Mouse (Mus musculus) telencephalon, adult 2 months (tissue): ENCODE measurements at regions not wholly inside any gene's neighbourhood (a gene's known extent, or its start where the extent isn't known, plus 50 kb on each side); places are given as distances from the start of the nearest gene placed in this dataset.

Source experiments
- DNase-seq: peaks from one replicate; pipeline ENCODE4 v3.0.0-alpha.2; 2011; ENCODE audit warnings: low read depth, low spot score

DNA sequence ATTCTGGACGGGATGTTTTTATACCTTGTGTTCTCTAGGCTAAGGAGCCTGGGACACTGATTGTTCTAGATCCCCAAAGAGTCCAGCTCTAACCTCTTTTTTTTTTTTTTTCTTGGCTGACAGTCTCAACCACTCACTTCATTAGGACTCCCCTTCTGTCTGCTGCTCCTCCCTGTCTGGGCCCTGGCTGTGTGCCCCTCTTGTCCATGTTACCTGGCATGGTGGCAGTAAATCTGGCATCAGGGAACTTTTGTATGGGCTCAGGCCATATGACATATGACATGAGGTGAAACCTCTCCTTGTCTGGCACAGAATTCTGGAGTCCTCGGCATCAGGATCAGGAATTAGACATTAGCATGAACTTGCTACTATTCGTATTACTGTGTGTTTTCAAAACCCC is 717.5 kb downstream of the Vrk1 start:
- DNase-seq: no peak

DNA sequence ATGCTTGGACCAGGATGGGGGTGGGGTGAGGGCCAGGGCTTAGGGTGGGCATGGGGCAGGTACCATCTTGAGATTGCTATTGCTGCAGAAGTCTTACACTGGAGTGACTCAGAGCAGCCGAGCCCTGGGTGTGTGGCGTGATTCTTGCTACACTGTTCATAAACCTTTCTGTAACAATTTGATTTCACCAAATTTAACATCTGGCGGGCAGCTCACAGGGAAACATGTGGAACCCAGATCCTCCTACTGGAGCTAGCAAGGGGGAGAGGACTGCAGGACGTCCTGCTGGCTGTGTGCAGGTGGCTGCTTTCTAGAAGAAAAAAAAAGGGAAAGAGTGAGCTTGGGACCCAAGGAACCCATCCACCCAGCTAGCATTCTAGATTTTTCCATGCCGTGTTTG is 719.7 kb downstream of the Vrk1 start:
- no peak for DNase-seq

DNA sequence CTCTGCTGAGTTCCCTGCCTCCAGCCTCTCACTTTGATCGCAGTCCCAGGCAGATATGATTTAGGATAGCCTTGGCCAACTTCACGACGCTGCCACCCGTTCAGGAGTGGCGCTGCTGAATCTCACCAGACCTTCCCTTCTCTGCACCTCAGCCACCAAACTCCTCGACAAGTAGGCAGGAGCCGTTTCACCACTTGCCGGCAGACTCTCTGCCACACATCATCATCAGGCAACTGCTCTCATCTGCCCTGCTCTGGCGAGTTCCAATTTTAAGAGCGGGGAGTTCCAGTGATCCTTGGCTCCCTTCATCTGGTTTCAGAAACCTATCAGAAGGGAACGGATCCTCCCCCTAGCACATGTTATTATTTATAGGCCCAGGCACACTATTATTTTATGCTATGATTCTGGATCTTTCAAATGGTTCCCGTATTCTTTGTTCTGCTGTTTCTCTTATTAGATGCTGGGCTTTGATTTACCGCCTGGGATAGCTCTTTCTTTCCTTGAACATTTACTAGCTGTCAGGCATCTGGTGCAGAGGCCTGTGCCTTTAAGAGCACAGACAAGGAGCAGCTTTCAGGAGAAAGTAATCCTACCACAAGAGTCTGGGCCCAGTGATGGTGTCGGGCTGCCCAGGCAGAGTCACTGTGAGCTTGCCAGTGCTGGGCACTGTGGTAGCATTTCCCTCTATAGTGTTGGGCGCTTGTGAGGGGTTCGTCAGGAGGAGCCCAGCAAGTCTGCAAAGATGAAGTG is 722.3 kb downstream of the Vrk1 start:
- DNase-seq: peak; percentile 11

DNA sequence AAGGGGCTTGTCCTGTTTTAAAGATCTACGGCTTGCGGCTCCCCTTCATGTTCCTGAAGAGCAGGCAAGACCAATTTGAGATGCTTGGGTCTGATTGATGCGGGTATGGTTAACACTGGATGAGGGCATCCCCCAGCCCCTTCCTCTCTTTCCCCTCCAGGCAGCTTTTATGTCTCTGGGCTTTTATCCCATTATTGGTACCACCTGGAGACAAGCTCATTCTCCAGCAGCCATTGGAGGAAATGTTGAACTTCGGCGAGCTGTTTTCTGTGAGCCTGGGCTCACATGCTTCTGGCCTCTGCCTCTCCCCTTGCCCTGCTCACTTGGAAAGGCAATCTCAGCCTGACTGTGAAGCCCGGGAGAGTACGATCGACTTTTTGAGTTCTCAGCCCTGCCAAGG is 738.7 kb downstream of the Vrk1 start:
- no peak for DNase-seq

DNA sequence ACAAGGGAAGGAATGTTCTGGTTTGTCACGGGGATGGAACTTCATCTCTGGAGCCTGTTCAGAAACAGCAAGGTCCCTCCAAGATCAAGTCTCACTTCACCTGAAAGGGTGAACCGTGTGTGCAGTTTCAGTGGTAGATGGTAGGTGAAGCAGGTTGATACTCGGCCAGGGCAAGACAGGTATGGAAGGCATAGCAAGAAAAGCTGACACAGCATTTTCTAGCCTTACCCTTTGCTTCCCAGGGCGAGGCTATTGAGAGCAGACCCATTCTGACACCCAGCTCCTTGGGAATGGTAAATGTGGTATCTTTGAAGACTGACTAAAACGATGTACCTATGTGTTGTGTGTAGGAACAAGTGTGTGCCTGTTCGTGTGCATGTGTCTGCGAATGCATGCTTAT is 724.9 kb upstream of the 3110018I06Rik start:
- no peak for DNase-seq

DNA sequence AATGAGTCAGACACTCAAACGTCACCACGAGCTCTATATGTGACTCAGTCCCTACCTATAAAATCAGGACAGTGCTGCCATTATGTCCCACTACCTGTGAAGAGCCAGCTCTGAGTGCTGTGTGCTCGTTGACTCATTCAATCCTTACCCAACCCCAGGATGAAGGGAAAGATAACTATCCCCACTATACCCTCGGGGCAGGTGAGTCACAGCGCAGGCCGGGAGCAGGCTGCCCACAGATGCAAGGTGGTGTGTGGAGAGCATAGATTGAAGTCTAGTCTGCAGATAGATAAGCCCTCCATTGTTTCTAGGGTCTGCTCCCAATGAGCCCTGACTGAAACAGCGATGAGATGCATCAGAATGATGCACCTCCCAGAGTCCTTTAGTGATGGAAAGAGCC is 723.9 kb upstream of the 3110018I06Rik start:
- DNase-seq: no peak

DNA sequence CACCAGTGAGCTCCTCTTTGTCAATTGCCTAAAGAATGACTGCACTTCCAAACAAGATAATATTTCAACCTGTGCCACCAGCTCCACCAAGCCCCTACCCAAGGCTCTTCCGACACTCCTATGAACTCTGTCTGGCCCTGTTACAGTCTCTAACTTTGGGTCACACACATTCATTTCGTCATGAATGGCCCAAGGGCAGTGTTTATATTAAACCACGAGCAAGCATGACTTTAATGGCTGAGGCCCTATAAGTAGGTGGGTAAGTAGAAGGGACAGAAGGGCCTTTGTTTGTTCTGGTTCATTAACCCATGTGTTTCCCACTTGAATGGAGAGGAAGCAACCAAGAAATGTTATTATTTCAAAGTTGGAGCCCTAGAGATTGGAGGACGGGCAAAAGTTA is 714.9 kb upstream of the 3110018I06Rik start:
- DNase-seq: no peak

DNA sequence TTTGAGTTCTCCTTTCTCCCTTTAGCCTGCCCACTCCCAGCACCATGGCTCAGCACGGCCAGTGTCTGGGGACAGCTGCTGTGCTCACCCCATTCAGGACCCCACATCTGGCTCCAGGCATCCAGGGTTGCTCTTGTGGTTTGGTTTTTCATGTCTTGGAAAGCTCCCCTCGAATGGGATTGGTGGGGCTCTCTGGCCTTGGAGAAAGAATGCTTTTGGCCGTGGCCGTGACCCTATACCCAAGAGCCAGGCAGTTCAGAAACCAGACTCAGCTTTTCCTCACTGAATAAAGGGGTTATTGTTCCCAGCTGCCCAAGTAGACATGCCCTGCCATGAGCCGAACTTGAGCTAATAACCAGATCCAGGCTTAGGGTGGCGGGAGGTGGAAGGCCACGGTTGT is 691.8 kb upstream of the 3110018I06Rik start:
- no peak for DNase-seq

DNA sequence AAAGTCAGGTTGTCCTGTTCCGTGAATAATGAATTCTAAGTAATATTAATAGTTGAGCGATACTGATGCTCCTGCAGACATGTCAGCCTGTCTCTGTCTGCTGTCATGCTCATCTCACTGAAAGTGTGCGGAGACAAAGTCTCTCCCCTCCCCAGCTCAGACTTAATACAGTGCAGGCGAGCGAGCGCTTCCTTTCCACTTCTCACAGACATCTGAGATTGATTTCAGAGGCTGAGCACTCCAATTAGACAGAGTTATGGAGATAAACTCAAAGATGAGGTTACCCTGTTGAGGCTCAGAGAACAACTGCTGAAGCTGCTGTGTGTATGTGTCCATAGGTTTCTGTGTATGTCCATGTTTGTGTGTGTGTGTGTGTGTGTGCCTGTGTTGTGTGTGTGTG is 668.7 kb upstream of the 3110018I06Rik start:
- peak; percentile 4 for DNase-seq

DNA sequence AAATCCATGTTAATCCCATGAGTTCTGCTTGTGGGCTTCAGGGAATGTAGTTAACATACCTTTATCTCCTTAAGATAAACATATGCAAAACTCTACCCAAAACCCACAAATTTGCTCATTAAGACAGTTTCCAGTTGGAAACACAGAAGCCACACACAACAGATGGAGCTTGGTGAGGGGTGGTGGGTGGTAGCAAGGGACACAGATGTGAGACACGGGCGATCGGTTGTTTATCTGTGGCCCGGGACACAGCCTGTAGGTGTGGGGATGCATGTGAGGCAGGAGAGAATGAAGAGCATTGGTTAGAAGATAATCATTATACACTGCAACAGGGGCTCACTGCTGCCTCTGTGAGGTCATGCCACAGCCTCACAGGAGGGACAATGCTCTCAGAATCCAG is 666.1 kb upstream of the 3110018I06Rik start:
- peak; percentile 17 for DNase-seq

DNA sequence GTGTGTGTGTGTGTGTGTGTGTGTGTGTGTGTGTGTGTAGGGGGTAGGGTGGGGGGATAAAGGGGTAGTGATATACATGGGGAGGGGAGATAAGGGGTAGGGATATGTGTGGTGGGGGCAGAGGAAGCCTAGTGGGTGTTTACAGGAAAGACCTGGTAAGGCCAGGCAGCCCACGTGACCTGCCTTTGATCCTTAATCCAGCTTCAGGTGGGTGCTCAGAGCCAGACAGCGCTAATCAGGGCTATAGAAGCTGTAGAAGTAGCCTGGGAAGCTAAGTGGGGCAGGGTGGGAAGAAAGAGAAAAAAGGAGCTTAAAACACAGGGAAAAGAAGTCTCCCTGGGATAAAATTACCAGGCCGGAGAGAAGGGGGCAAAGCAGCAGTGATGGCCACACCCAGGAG is 659.9 kb upstream of the 3110018I06Rik start:
- no peak for DNase-seq

DNA sequence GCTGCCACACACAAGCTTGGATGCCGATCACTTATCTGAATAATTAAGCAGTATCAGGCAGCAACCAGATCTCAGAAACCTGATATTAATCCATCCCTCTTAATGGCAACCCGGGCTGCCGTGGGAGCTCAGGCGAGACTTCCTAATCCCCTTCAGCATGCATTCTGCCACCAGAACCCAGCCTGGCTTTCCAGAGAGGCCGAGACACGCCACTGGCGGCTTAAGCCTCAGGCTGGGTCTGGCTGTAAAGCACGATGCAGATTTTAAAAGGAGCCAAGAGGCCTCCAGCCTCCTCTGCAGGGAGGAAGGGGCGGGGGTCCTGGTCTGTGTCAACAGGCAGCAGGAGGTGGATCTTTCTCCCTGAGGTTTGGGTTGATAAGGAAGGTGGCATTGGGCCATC is 659.1 kb upstream of the 3110018I06Rik start:
- DNase-seq: no peak

DNA sequence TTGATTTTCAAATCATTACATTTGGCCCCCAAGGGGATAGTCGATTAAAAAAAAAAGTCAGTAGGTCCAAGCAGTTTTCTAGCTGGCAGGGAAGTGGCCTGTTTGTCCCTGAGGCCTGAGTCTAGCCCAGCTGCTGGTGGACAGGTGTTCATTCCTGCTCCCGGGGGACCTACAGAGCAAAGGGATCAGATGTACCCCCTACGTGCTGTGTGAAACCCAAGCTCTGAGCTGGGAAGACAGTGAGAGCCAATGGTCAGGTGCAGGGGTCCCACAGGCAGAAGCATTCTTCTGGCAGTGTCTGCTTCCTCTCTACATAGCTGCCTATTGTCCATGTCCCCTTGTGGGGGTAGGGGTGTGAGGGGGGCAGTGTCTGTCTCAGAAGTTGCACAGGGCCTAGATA is 653.2 kb upstream of the 3110018I06Rik start:
- DNase-seq: no peak

DNA sequence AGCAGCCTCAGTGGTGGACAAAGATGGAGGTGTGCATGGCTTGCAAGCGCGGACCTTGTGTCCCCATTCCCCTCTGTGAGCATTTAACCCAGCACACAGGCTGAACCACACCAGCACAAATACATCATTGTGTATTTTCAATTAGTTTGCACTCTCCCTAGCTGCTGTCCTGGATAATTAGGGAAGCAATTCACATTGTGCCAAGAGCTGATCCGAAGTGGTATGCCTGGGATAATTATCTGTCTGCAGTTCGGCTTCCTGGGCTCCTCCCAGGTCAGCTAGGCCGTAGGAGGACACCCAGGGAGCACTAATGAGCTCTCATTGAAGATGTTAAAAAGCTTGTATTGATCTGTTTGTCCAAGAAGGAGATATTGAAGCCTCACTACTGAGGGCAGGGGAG is 648.8 kb upstream of the 3110018I06Rik start:
- no peak for DNase-seq

DNA sequence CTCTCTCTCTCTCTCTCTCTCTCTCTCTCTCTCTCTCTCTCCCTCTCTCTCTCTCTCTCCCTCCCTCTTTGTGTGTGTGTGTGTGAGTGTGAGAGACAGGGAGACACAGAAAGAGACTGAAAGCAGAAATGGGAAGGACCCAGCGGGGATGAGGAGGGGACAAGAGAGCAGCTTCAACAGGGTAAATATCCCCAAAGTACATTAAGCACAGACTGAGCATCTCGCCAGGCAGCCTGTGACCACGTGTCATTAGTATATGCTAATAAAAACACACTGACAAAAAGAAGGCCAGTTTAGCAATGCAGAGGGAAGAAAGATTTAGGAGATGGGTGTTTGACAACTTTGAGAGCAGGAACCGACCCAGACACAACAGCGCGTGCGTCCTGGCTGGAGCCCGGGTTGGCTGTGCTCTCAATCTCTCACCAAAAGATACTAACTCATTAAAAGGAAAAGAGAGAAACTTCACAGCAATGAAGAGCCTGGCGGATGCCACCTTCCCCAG is 648.2 kb upstream of the 3110018I06Rik start:
- no peak for DNase-seq

DNA sequence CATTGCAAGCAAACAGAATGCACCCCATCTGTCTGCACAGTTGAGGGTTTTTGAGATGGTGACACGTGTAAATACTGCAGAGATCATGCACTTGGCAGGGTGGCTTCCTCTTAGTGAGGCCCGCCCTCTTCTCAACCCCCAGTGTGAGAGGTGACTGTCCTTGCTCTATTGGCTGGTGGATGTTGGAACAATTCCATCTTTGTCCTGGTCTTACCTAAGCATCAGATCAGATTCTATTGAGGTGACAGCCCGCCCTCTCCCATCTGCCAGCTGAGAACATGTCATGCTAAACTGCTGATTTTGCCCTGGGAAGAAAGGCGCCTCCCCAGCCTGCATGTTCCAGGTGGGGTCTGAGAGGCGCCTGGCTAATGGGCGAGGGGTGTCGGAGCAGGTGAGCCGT is 646.4 kb upstream of the 3110018I06Rik start:
- DNase-seq: no peak

DNA sequence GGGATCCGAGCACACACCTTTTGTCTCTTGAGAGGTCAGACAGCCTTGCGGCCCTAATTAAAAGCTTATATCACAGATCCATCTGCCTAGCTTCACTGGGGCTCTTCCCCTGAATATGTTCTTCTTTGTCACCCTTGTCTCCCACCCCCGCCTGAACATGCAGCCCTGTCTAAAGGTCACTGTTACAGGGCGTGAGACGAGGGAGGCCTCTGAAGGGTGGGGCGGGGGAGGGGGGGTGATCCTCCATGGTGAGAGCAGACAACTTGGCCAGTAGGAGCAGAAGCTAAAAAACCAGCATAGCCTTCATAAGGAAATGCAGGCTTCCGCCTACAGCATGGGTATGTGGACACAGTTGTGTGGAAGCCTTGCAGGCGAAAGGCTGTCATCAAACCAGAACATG is 646.0 kb upstream of the 3110018I06Rik start:
- DNase-seq: no peak

DNA sequence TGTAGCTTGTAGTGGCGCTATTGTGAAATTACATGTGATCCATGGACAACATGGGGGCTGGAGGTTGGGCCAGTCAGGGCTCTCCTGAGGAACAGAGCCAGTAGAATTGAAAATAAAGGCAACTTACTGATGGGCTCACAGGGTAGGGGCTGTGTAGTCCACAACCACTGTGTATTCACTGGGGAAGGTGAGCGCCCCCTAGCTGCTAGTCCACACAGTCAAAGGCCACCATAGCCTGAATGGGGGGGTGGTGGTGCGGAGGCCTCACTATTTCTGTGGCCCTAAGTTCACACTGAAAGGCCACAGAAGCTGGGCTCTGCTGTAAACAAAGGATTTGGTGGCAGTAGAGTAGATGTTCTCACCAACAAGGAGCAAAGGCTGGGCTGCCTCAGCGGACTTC is 636.8 kb upstream of the 3110018I06Rik start:
- DNase-seq: no peak

DNA sequence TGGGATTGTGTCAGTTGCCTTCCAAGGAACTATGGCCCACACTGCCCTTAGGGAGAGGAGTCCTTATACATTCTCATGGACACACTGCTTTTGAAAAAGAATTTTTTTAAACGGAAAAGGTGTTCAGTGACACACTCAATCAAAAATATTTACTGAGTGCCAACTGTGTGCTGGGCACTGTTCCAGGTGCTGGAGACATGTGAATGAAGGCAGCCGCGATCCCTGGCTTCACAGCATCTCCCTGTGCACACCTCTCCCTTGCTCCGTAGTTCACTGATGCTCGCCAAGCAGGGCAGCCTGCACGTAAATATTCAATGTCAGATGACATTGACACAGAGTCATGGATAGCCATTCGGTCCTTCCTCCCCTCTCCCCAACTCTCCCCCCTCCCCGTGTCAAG is 635.7 kb upstream of the 3110018I06Rik start:
- no peak for DNase-seq

DNA sequence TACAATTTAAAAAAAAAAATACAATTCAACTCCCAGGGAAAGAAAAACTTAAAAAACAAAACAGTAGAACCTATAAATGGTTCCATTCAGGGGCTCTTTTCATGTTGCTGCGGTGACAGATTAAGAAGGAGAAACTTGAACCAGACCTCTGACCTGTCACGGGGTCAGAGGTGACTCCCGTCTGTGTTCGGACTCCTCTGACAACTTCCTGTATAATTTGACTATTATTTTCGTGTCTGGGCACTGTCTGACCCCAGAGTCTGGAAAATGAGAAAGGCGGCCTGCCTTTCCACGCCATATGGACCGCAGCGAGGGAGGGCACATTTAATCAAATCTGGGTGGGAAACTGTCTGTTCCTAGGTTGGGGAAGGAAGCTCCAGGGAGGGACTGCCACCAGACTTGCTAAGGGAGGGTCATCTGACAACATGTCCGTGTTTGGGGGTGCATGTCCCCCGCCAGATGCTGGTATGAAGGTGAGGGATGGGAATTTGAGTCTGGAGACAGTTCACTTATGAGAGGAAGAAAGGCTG is 634.7 kb upstream of the 3110018I06Rik start:
- no peak for DNase-seq

DNA sequence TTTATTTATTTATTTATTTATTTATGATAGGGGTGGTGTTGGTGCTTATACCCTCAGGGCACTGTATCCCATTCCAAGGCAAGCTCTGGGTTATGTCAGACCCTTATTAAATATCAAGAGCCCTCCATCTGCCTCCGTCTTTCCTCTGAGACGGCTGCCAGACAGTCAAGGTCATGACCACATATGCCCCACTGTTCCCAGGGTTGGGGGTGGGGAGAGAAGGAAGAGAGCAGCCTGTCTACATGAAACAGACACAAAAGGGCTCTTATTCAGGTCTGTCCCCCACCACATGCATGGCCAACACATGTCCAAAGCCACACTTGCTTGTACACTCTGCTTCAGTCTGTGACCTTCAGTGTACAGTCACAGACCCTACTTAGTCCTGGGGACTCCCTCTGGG is 632.9 kb upstream of the 3110018I06Rik start:
- DNase-seq: no peak

DNA sequence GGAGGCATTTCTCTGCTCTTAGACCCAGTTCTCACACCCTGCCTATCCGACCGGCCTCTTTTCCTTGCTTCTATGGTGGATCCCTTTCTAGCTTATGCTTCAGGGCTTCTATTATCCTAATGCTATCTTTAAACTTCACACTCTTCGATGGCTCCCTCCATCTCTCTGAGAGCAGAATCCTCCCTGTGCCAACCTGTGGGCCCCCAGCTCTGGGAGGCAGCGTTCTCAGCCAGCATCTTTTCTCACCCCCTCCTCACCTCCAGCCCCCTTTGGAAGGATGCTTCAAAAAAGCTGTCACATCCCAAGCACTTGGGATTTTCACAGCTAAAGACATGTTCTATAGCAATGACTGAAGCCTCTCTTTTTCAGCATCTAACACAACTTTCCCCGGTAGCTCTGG is 626.8 kb upstream of the 3110018I06Rik start:
- no peak for DNase-seq

DNA sequence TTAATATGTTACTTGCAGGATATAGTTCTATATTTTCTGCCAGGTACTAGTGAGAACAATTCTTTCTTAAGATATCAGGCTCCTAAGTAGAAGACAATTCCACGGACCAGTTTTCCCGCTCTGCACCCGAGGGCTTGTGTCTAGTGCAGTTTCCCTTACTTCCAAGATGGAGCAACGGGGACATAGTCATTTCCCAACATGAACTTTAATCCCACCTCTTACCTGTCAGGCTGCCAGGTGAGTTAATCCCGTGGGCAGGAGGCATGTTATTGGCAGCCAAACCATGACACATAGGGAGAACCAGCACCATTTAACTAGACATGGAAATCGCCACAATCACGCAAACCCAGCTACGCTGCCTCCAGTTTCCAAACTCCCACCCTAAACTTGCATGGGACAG is 624.4 kb upstream of the 3110018I06Rik start:
- no peak for DNase-seq

DNA sequence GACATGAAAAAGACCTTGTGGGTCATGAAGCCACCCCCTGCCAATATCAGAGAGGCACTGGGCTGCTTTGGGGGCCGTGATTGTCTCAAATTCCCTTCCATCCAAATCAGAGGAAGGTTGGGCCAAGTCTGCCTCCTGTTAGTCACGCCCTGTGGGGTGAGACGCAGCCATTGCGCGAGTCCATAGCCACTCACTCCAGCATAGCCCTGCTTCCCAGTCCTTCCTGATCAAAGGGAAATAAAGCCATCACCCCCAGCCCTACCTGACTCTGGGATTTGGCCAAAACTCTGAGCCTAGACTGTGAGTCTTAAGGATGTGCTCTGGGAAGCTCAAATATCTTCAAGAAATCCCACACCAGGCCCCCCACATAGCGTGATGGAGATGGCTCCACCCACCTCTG is 620.4 kb upstream of the 3110018I06Rik start:
- DNase-seq: no peak
